Mouse (Mus musculus): ENCODE data around the gene Chchd6.

Gene Chchd6

DNA sequence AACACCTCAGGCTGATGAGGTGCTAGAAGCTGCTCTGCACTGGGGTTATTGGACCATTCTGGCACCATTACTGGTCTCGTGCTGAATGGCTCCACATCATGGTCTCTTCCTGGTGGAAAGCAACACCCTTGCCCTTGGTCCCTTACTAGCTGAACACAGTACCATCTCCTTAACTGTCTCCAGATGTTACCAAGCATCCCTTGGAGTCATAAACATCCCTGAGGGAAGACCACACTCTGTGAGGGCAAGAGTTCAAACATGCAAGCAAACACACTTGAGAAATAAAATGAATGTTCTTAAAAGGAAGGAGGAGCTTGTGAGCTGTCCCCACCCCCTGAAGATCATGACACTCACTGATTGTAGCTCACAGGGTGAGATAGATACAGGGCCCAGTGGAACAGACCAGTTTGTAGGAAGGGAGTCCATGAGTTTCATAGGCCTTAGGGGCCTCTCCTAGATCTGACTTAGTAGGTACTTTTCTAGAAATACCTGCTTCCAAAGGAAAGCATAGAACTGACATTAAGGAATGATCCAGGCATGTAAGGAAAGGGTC, 139.0 kb downstream of the Chchd6 start:
- TF ChIP-seq GATA4 (IDR thresholded peaks at IDR 0.05; ENCODE audit: insufficient replicate concordance, low read length): no peak

DNA sequence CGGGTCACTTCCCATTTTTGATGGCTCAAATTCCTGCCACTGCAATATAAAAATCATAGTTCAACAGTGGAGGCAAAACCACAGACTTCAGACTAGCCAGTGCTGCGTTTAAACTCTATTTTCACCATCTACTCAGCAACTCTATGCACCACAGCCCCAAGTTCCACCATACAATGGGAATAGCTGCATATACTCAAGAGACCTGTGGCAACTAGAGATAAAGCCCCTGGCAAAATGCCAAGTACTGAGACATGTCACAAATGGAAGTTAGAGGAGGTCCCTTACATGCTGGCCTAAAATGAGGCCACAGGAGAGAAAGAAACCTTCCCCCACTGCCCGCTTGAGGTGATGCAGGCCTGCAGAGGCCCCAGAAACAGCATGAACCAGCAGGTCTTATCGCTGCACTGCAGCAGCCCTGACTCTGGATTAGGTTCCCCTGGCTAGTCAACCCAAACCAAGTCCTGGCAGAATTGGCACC, 139.9 kb downstream of the Chchd6 start:
- TF ChIP-seq GATA4 (IDR thresholded peaks at IDR 0.05; ENCODE audit: insufficient replicate concordance, low read length): no peak

DNA sequence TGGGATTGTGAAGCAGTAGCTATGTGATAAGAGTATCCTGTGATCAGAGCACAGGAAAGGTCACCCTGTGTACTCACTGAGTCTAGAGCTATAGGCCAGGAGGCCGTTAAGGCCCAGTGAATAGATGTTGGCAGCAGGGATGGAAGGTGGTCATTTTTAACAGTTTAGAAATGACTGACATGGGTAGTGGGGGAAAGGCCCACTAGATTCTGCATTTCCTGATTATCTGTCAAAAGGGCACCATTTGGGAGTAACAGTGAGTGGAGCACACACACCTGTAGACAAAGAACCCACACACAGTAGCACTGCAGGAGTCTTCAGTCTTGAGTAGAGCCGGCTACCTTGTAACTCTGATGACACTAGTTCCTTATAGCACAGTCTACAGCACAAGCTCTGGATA, 141.0 kb downstream of the Chchd6 start:
- TF ChIP-seq GATA4 (IDR thresholded peaks at IDR 0.05; ENCODE audit: insufficient replicate concordance, low read length): no peak

DNA sequence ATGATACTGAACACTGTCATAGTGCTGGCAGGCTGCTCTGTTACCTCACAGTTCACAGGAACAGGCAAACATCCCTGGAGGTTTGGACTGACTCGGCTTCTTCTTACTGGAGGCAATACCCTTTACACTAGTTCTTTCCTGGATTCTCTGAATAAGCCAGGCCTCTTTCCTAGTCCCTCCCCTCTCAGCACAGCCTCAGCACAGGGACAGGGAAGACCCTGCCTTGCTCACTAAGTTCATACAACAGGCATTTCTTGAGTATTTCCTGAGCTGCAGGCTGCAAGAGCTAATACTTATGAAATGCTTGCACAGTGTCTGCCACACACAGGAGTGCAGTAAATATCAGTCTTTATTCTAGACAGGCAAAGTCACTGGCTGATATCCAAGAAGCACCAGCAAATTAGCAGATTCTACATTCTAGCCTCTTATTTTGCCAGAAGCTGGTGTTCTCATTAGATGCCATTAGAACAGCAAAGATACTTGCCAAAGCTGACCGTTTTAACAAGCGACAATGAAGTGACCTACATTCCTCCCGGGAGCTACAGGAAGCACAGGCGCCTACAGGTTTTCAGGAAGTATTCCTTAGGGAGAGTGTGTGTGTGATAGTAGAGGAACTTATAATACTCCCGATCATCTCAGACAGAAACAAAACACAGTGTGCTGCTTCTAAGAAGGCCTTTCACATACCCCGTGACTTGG, 142.3 kb downstream of the Chchd6 start:
- TF ChIP-seq GATA4 (IDR thresholded peaks at IDR 0.05; ENCODE audit: insufficient replicate concordance, low read length): no peak

DNA sequence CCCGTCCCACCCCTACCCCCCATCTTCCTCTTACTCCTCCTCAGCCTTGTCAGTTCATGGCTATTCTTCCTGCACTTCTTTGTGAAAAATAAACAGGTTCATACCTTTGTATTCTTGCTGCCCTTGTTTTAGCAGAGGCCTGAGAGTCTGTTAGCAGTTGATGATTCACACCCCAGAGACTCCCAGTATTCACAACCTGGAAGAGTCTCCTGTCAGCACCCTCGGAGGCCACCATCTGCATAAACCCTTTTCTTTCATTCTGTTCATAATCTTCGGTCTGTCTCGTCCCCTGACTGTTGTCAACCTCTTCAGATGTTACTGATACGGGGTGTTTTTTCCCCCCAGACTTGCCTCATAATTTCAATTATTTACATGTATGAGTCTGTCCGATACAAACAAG, 143.1 kb downstream of the Chchd6 start:
- no peak for TF ChIP-seq GATA4 (IDR thresholded peaks at IDR 0.05; ENCODE audit: insufficient replicate concordance, low read length)

DNA sequence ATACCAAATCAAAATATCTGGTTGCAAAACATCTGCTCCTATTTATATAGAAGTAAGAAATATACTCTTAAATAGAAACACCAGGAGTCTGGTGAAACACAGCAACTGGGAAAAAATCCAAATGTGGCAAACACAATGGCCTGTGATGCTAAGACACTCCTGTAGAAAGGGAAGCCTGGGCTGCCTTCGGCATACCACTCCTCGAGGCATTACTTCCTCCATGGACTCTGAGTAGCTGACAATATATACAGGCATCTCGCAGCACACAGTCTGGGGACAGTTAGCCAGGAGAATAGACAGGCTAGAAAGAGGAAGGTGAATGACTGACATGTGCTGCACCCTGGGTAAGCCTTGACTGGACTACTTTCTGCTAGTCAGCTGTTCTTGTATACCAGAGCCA, 146.7 kb downstream of the Chchd6 start:
- TF ChIP-seq GATA4 (IDR thresholded peaks at IDR 0.05; ENCODE audit: insufficient replicate concordance, low read length): no peak

DNA sequence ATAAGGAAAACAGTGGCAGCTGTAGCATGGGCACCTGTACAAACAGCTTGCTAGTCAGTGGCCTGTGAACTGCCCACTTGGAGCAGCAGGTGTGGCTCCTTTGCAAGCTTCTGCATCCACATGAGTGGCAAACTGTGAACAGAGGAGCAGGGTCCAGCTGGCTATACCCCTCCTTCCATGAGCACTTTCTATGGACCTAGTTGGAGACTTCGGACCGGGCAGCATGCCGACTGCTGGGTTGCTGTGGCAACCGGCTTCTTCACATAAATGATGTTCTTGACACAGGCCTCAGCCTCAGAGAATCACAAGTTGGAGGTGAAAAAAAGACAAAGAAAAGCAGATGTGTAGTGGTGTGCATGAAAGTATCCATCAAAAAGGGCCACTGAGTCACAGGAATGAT, 154.8 kb downstream of the Chchd6 start:
- TF ChIP-seq GATA4 (IDR thresholded peaks at IDR 0.05; ENCODE audit: insufficient replicate concordance, low read length): no peak

DNA sequence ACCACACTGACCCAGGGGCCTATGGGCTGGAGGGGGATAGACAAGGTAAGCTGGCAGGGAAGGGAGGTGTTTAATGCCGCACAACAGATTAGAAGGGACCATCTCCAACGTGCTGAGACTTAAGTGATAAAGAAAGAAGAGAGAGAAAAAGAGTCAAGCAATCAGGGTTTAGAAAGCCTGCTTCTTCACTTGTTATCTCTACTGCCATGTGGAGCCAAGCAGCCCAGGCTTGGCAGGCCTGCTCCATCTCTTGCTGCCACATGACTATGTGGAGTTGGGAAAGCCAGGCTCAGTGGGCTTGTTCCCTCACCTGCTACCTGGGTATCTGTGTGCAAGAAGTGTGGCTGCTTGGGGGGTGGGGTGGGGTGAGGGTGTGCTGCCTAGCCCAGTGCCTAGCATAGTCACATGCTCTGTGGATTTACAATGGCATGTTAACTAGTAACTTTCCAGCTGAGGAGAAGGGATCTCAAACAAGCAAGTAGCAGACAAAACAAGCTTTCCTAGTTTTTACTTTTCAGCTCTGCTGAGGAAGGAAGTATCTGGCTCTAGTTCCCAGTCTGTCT, 163.5 kb downstream of the Chchd6 start:
- no peak for TF ChIP-seq GATA4 (IDR thresholded peaks at IDR 0.05; ENCODE audit: insufficient replicate concordance, low read length)

DNA sequence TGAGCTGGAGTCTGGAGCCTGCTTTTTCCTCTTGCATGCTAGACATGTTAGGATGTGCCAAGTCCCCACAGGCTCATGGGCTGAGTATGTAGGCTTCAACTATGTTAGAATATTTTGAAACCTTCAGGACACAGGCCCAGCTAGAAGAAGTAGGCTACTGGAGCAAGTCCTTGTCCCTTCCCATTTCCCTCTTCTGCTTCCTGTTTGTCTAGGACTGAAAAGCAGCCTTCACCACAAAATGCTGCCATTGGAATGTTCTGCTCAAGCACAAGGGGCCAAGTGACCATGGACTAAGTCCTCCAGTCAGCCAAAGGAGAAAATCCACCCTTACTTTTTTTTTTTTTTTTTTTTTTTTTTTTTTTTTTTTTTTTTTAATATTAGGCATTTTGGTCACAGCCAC, 164.7 kb downstream of the Chchd6 start:
- no peak for TF ChIP-seq GATA4 (IDR thresholded peaks at IDR 0.05; ENCODE audit: insufficient replicate concordance, low read length)

DNA sequence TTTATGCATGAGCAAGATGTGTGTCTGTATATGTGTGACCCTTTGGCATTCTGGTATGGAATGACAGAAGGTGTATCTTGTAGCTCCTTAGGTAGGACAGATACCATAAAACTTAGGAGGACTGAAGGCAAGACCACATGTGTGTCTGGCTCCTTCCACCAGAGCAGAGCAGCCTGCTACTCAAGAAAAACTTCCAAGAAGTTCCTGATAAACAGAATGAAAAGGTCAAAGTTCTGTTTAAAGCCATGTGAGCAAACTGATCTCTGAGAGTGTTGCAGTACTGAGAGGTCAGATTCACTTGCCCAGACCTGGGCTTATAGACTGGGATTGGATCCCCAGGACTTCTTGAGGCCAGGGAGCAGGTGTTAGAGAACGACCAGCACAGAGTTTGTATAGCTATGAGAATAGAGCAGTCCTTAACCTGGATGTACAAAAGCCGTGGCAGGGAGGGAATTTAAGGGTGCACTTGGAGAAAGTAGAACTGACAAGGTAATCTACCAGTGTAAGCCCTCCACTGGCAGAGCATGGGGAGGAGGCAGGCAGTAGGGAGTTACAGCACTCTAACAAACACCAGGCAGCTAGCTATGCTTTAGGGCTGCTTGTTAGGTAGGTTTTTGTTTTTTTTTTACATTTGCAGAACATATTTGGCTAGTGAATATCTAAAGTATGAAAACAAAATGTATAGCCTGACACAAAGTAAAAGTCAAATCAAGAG, 166.6 kb downstream of the Chchd6 start:
- TF ChIP-seq GATA4 (IDR thresholded peaks at IDR 0.05; ENCODE audit: insufficient replicate concordance, low read length): no peak

DNA sequence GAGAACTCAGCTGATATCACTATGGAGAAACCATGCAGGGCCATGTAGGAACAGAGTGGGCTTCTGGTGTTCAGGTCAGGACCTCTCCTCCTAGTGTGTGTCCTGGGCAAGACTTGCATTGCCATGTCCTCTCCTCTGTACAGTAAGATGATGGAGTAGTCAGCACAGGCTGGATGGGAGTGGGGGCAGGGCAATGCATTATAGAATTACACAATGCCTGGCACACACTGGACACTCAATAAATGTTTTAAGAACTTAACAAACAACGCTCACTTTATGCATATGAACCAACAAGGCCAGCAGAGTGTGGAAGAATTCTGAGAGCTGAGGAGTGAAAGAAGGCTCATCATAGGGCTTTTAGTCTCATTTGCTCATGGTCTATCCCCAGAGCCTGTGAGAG, 171.0 kb downstream of the Chchd6 start:
- TF ChIP-seq GATA4 (IDR thresholded peaks at IDR 0.05; ENCODE audit: insufficient replicate concordance, low read length): no peak

DNA sequence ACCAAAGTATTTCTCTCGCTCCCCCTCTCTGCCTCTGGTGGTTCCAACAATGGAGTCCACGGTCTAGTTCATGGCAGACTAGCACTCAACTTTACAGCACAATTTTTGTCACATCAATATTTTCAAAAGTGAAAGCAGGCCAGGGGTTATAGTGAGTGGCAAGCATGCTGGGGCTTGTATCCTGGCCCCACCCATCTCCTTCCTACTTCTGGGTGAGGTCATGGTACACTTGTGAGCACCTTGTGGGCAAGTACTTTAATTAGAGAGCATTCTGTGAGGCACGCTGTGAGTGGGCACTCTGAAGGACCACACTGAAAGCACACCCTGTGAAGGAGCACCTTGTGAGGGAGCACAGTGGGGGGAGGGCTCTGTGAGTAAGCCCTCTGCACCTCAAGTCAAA, 172.8 kb downstream of the Chchd6 start:
- TF ChIP-seq GATA4 (IDR thresholded peaks at IDR 0.05; ENCODE audit: insufficient replicate concordance, low read length): no peak

DNA sequence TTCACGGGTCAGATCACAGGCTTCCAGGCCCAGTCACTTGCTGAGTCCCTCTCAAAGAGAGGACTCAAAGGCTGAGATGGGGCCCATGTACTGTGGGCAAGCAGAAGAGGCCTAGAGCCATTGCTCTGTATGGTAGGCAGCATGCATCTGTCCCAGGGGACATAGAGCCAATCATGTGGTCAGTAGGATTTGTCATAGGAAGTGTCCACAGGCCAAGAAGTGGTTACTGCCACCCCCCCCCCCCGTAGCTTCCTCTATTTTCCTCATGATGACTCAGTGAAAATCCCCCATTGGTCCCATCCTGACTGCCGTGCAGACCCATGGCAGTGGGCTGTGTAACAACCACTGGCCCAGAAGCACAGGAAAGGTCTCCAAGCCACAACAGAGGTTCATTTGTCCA, 173.5 kb downstream of the Chchd6 start:
- no peak for TF ChIP-seq GATA4 (IDR thresholded peaks at IDR 0.05; ENCODE audit: insufficient replicate concordance, low read length)

DNA sequence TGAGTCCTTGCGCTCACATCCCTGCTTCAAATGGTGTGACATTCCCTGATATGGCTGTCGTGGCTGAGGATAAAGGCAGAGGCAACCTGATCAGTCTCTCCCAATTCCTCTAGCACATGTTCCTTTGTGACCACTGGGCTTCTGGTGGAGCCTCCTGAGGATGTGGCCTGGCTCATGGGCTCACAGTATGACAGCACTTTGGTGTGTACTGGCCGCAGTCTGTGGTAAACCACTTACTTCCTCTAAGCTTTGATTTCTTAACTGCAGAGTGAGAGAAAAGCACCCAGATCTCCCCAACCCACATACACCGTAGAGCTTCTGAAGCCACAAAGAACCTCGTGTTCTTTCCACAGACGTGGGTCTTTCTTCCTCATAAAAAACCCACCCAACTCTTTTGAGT, 173.9 kb downstream of the Chchd6 start:
- TF ChIP-seq GATA4 (IDR thresholded peaks at IDR 0.05; ENCODE audit: insufficient replicate concordance, low read length): no peak

DNA sequence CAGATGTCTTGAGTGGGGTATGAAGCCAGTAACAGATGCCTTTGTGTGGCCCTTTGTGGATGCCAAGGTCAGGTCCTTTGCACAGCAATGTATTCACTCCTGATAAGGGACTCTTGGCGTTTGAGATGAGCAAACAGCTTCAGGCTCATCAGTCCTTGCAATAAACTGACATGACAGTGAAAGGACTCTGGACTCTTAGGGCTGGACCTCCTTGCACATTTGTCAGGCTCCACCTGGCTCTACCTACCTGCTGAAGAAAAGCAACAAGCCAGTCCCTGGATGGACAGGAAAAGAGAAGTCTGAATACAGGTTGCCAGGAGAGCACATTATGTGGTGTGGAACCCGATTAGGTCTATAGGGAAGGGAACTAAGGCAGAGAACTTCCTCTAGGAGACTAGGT, 174.7 kb downstream of the Chchd6 start:
- TF ChIP-seq GATA4 (IDR thresholded peaks at IDR 0.05; ENCODE audit: insufficient replicate concordance, low read length): no peak

DNA sequence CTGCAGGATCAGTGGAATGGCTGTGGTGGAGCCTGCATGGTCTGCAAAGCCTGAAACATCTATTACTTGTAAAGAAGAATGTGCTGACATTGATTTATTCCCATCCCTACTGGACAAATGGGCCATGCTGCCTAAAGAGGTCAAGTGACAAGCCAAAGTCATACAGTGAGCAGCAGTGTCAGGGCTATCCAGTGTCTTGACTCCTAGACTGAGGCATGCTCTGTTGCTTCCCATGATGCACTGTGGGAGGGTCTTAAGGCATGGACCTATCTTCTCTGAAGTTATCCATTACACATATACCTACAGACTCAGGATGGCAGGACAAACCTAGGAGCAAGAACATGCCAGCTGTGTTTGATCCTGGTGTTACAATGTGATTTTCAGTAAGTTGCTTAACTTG, 175.3 kb downstream of the Chchd6 start:
- TF ChIP-seq GATA4 (IDR thresholded peaks at IDR 0.05; ENCODE audit: insufficient replicate concordance, low read length): no peak
